Mouse (Mus musculus) cerebellum, adult 11-12 months (tissue): ENCODE measurements around the gene Stau1.
A peak's percentile ranks its signal among the peaks of the same experiment; 100 is the strongest.

Experiments used
- DNase-seq: peaks from one replicate; pipeline ENCODE4 v3.0.0; 2022

Gene Stau1

GRCm38 (mm10) chr2:166909729-166910128 is 86.4 kb downstream of the Stau1 start:
- DNase-seq = no peak

- peak; percentile 30 for DNase-seq
Observed at GRCm38 (mm10) chr2:166906523-166907182, 89.4 kb downstream of the Stau1 start.

- DNase-seq = peak; percentile 97
Observed at GRCm38 (mm10) chr2:166905711-166906522, 90.2 kb downstream of the Stau1 start, which contains the start of gene Cse1l. TSS of gene Cse1l (plus strand) at chr2:166906040.

- DNase-seq = peak; percentile 29
Observed at GRCm38 (mm10) chr2:166903719-166904282, 92.3 kb downstream of the Stau1 start.

- no peak for DNase-seq
Observed at GRCm38 (mm10) chr2:166900792-166901505, 95.2 kb downstream of the Stau1 start.

GRCm38 (mm10) chr2:166899746-166900145 is 96.4 kb downstream of the Stau1 start:
- no peak for DNase-seq

- DNase-seq = no peak
Observed at GRCm38 (mm10) chr2:166899161-166899560, 96.9 kb downstream of the Stau1 start.
